Mouse (Mus musculus) MEL (cell line): Measurements from ENCODE around the gene Hs6st3. TPM values are rescaled to one million over a fixed set of nuclear protein-coding genes. Genes with fewer than 3 reads are reported as not detected.

Experiments
- DNase-seq: peaks from one replicate; pipeline ENCODE4 v3.0.0; 2011; ENCODE audit warnings: low read depth, low spot score
- H3K27ac ChIP-seq: 2 replicates; pipeline ENCODE4 v1.5.1; 2012; ENCODE audit warnings: low read depth, mild to moderate bottlenecking, control low read depth, low read length, moderate library complexity; ENCODE audit not compliant: control insufficient read depth
- H3K27me3 ChIP-seq, 2 experiments: fragments of 150-350 bp in 1 of 2; sonication (generic) in 1 of 2; 2 replicates each; pipeline ENCODE4 v1.6.1; 2012; ENCODE audit warnings: low read length in 2 of 2, mild to moderate bottlenecking in 2 of 2, improper control_type of control experiment in 1 of 2, moderate library complexity in 1 of 2; ENCODE audit not compliant: insufficient read depth in 2 of 2, control insufficient read depth in 1 of 2
- H3K36me3 ChIP-seq, 2 experiments: 2 replicates each; pipeline ENCODE4 v1.6.1; 2012 to 2014; ENCODE audit warnings: low read length in 2 of 2, improper control_type of control experiment in 1 of 2, inconsistent platforms in 1 of 2, mild to moderate bottlenecking in 1 of 2; ENCODE audit not compliant: insufficient read depth in 2 of 2, control insufficient read depth in 1 of 2
- H3K4me1 ChIP-seq, 2 experiments: fragments of 150-350 bp in 1 of 2; sonication (generic) in 1 of 2; 2 replicates each; pipeline ENCODE4 v1.6.1; 2012; ENCODE audit warnings: low read length in 2 of 2, improper control_type of control experiment in 1 of 2, mild to moderate bottlenecking in 1 of 2; ENCODE audit not compliant: insufficient read depth in 2 of 2, control insufficient read depth in 1 of 2
- H3K4me3 ChIP-seq, 2 experiments: fragments of 150-350 bp in 1 of 2; sonication (generic) in 1 of 2; 2 replicates each; pipeline ENCODE4 v1.5.1; 2012; ENCODE audit warnings: low read depth in 2 of 2, low read length in 2 of 2, mild to moderate bottlenecking in 2 of 2, moderate library complexity in 2 of 2, control low read depth in 1 of 2, improper control_type of control experiment in 1 of 2; ENCODE audit not compliant: control insufficient read depth in 1 of 2, insufficient read depth in 1 of 2
- H3K79me2 ChIP-seq: 2 replicates; pipeline ENCODE4 v1.6.1; 2012; ENCODE audit warnings: mild to moderate bottlenecking, low read length, moderate library complexity; ENCODE audit not compliant: control insufficient read depth, poor library complexity, insufficient read depth
- H3K9ac ChIP-seq: 2 replicates; pipeline ENCODE4 v1.6.1; 2012; ENCODE audit warnings: low read depth, mild to moderate bottlenecking, control low read depth, low read length, moderate library complexity; ENCODE audit not compliant: control insufficient read depth, poor library complexity, severe bottlenecking
- H3K9me3 ChIP-seq: fragments of 150-350 bp; sonication (generic); replicated peaks from 2 replicates; pipeline ENCODE4 v1.6.1; 2012; ENCODE audit warnings: mild to moderate bottlenecking, low read length, improper control_type of control experiment, moderate library complexity; ENCODE audit not compliant: insufficient read depth
- BHLHE40 ChIP-seq: IDR thresholded peaks from 2 replicates; pipeline ENCODE4 v1.6.1; 2012; ENCODE audit warnings: low read depth, mild to moderate bottlenecking, inconsistent platforms, low read length, improper control_type of control experiment, borderline replicate concordance
- CHD2 ChIP-seq: IDR thresholded peaks from 2 replicates; pipeline ENCODE4 v1.6.1; 2011; ENCODE audit warnings: low read length, improper control_type of control experiment
- E2F4 ChIP-seq: IDR thresholded peaks from 2 replicates; pipeline ENCODE4 v1.6.1; 2011; ENCODE audit warnings: low read depth, low read length, improper control_type of control experiment, borderline replicate concordance
- ELF1 ChIP-seq: IDR thresholded peaks from 2 replicates; pipeline ENCODE4 v1.6.1; 2014; ENCODE audit warnings: low read depth, mild to moderate bottlenecking, inconsistent platforms, low read length, improper control_type of control experiment, moderate library complexity
- GABPA ChIP-seq: IDR thresholded peaks from 2 replicates; pipeline ENCODE4 v1.6.1; 2012; ENCODE audit warnings: low read depth, mild to moderate bottlenecking, inconsistent platforms, low read length, improper control_type of control experiment, moderate library complexity
- KAT2A ChIP-seq: conservative IDR thresholded peaks from 2 replicates; pipeline ENCODE4 v1.6.1; 2012; ENCODE audit warnings: low read depth, low read length, improper control_type of control experiment, inconsistent platforms
- MAFK ChIP-seq: IDR thresholded peaks from 2 replicates; pipeline ENCODE4 v1.6.1; 2011; ENCODE audit warnings: low read depth, mild to moderate bottlenecking, low read length, improper control_type of control experiment, borderline replicate concordance
- MAX ChIP-seq: IDR thresholded peaks from 2 replicates; pipeline ENCODE4 v1.6.1; 2011; ENCODE audit warnings: low read length, improper control_type of control experiment
- MEF2A ChIP-seq: IDR thresholded peaks from 2 replicates; pipeline ENCODE4 v1.6.1; 2014; ENCODE audit warnings: low read depth, mild to moderate bottlenecking, inconsistent platforms, low read length, improper control_type of control experiment; ENCODE audit not compliant: poor library complexity, insufficient replicate concordance, severe bottlenecking; ENCODE audit errors: extremely low read depth
- NELFE ChIP-seq: IDR thresholded peaks from 2 replicates; pipeline ENCODE4 v1.6.1; 2011; ENCODE audit warnings: low read depth, low read length, improper control_type of control experiment
- NRF1 ChIP-seq: IDR thresholded peaks from 2 replicates; pipeline ENCODE4 v1.6.1; 2014; ENCODE audit warnings: low read depth, mild to moderate bottlenecking, inconsistent platforms, low read length, improper control_type of control experiment, moderate library complexity; ENCODE audit not compliant: poor library complexity, insufficient read depth, severe bottlenecking
- POLR2A ChIP-seq, 2 experiments: IDR thresholded peaks; 2 replicates each; pipeline ENCODE4 v1.6.1; 2011 to 2012; ENCODE audit warnings: low read length in 2 of 2, mild to moderate bottlenecking in 2 of 2, control low read depth in 1 of 2, improper control_type of control experiment in 1 of 2, low read depth in 1 of 2, moderate library complexity in 1 of 2; ENCODE audit not compliant: control insufficient read depth in 1 of 2, insufficient read depth in 1 of 2, poor library complexity in 1 of 2
- POLR2AphosphoS2 ChIP-seq: IDR thresholded peaks from 2 replicates; pipeline ENCODE4 v1.6.1; 2011; ENCODE audit warnings: low read length, improper control_type of control experiment
- POLR2AphosphoS5 ChIP-seq: IDR thresholded peaks from 2 replicates; pipeline ENCODE4 v1.6.1; 2012; ENCODE audit warnings: low read depth, borderline replicate concordance, mild to moderate bottlenecking, inconsistent platforms, low read length, moderate library complexity, mixed read lengths
- RCOR1 ChIP-seq: IDR thresholded peaks from 2 replicates; pipeline ENCODE4 v1.6.1; 2012; ENCODE audit warnings: low read depth, mild to moderate bottlenecking, inconsistent platforms, low read length, improper control_type of control experiment
- SMC3 ChIP-seq: IDR thresholded peaks from 2 replicates; pipeline ENCODE4 v1.6.1; 2011; ENCODE audit warnings: low read depth, low read length, improper control_type of control experiment
- TBP ChIP-seq: IDR thresholded peaks from 2 replicates; pipeline ENCODE4 v1.8.0; 2011; ENCODE audit warnings: low read depth, low read length, improper control_type of control experiment
- TCF12 ChIP-seq: IDR thresholded peaks from 2 replicates; pipeline ENCODE4 v1.6.1; 2014; ENCODE audit warnings: low read depth, mild to moderate bottlenecking, inconsistent platforms, low read length, improper control_type of control experiment, moderate library complexity
- USF2 ChIP-seq, 2 experiments: IDR thresholded peaks; 2 replicates each; pipeline ENCODE4 v1.6.1; 2011 to 2012; ENCODE audit warnings: improper control_type of control experiment in 2 of 2, low read length in 2 of 2, borderline replicate concordance in 1 of 2, inconsistent platforms in 1 of 2, low read depth in 1 of 2, mild to moderate bottlenecking in 1 of 2; ENCODE audit not compliant: insufficient read depth in 1 of 2
- ZKSCAN1 ChIP-seq: IDR thresholded peaks from 2 replicates; pipeline ENCODE4 v1.6.1; 2012; ENCODE audit warnings: low read depth, mild to moderate bottlenecking, inconsistent platforms, low read length, improper control_type of control experiment, moderate library complexity
- ZMIZ1 ChIP-seq: IDR thresholded peaks from 2 replicates; pipeline ENCODE4 v1.6.1; 2012; ENCODE audit warnings: low read depth, mild to moderate bottlenecking, inconsistent platforms, low read length, improper control_type of control experiment, moderate library complexity
- polyA plus RNA-seq, 2 experiments: library from polyadenylated mRNA; stranded (reverse) in 1 of 2; unstranded in 1 of 2; fragments of >175 nt in 1 of 2; fragments of >200 nt in 1 of 2; gene quantifications; 2 replicates each; pipeline versions ENCODE4 v1.2.1 to v1.2.4; 2012; ENCODE audit warnings: low replicate concordance in 2 of 2, low read depth in 1 of 2; ENCODE audit not compliant: insufficient read length in 2 of 2, insufficient read depth in 1 of 2, missing spikeins in 1 of 2
- total RNA-seq: library from RNA; depleted of rRNA; stranded (reverse); fragments of 300-350 nt; gene quantifications from 2 replicates; pipeline ENCODE4 v1.2.3, GENCODE M21; 2012

Gene Hs6st3
- total and polyA plus RNA-seq, 3 experiments, result not detected

- H3K4me3 ChIP-seq, result no peak overlapping the region
- H3K27ac ChIP-seq, result no peak overlapping the region
- no peaks in the 10 kb centered on the region for H3K27me3 ChIP-seq
- H3K9ac ChIP-seq, result no peak overlapping the region
- DNase-seq, result no peak
- H3K36me3 ChIP-seq, result no peaks in the 10 kb centered on the region
- no peaks in the 10 kb centered on the region for H3K9me3 ChIP-seq
- no peaks in the 10 kb centered on the region for H3K79me2 ChIP-seq
- H3K4me1 ChIP-seq, result no peaks in the 10 kb centered on the region
- TF ChIP-seq BHLHE40, result no peak
- TF ChIP-seq KAT2A, result no peak
- no peak for TF ChIP-seq NRF1
- TF ChIP-seq POLR2AphosphoS5, result no peak
- no peak for TF ChIP-seq CHD2
- TF ChIP-seq MAX, result no peak
- TF ChIP-seq POLR2AphosphoS2, result no peak
- no peak for TF ChIP-seq TCF12
- no peak for TF ChIP-seq ELF1
- no peak for TF ChIP-seq RCOR1
- no peak for TF ChIP-seq ZKSCAN1
- TF ChIP-seq MEF2A, result no peak
- TF ChIP-seq SMC3, result no peak
- TF ChIP-seq POLR2A (IDR thresholded peaks at IDR 0.05; ENCODE audit: control insufficient read depth in 1 of 2, insufficient read depth in 1 of 2, low read depth in 1 of 2, low read length in 2 of 2, poor library complexity in 1 of 2), result no peak
- TF ChIP-seq NELFE, result no peak
- TF ChIP-seq USF2 (IDR thresholded peaks at IDR 0.05; ENCODE audit: borderline replicate concordance in 1 of 2, insufficient read depth in 1 of 2, low read depth in 1 of 2, low read length in 2 of 2), result no peak
These were observed 641.9 kb downstream of the Hs6st3 start for GRCm38 (mm10) chr14:119779982-119780588.

GRCm38 (mm10) chr14:119781111-119781510, 643.0 kb downstream of the Hs6st3 start:
- Histone ChIP-seq H3K9me3 (no peaks in the 10 kb centered on the region), H3K4me3 (no peak overlapping the region), H3K9ac (no peak overlapping the region), H3K27me3 (no peaks in the 10 kb centered on the region), H3K36me3 (no peaks in the 10 kb centered on the region), H3K4me1 (no peaks in the 10 kb centered on the region), H3K79me2 (no peaks in the 10 kb centered on the region), H3K27ac (no peak overlapping the region)
- no peak for DNase-seq
- TF ChIP-seq TBP (no peak), RCOR1 (no peak), TCF12 (no peak), POLR2AphosphoS2 (no peak), SMC3 (no peak), KAT2A (no peak), NRF1 (no peak), GABPA (no peak), ELF1 (no peak), E2F4 (no peak), NELFE (no peak), MAFK (no peak), ZMIZ1 (no peak)
- TF ChIP-seq, all 39 proteins: peak for 0
